Comparison of ENCODE assay signal across 11 mouse cellular contexts in the genomic region with DNA sequence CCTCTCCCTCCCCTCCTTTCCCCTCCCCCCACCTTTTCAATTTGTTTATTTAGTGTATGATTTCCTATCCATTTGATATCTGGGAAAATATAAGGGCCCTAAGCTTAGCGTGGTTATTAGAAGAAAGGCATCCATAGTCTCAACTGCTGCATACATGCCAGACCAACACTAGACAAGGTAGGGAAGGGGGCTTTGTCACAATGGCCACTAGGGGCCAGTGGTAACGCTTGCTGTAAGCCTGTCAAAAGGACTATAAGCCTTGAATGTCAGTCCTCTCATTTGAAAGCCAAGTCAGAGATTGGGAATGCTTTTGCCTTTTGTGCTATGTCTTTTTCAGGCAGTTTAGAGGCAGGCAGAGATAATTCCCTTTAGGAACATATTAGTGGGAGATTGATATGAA. TPM values are rescaled to one million over a fixed set of nuclear protein-coding genes. Genes with fewer than 3 reads are reported as not detected.
DNase-seq lines count a peak whose midpoint lies in the region; ATAC-seq and TF ChIP-seq lines count a peak whose summit lies in the region.
"Had no signal": no experiment of that assay in that cellular context is flagged by ENCODE, and none has a peak within 500 bp of the region (broad histone marks: within the 10 kb centered on the region; RNA-seq: fewer than 3 reads in every experiment).

No protein-coding gene starts in this region.

- no peaks in the 10 kb centered on the region for H3K27me3 ChIP-seq in forebrain, embryonic 15.5 days
- no peaks in the 10 kb centered on the region for H3K27me3 ChIP-seq in midbrain, postnatal 0 days (ENCODE audit: insufficient read depth, low read length)

- no peak for DNase-seq in layer of hippocampus, adult 2 months (ENCODE audit: low spot score in 2 of 2)
- DNase-seq in layer of hippocampus, adult 18-20 months (ENCODE audit: low spot score in 2 of 2), result no peak
- peak; percentile 36 for DNase-seq in ZHBTc4 (ENCODE audit: low read depth, low spot score)
- peak; percentile 64 for DNase-seq in midbrain, postnatal 0 days (ENCODE audit: low spot score)
- no peak for DNase-seq in thymus, adult 18-20 months
- no peak for DNase-seq in gastrocnemius, postnatal 10 days
- DNase-seq: cerebellum, adult 8-10 months had no signal

- no peaks in the 10 kb centered on the region for H3K36me3 ChIP-seq in forebrain, embryonic 15.5 days
- no peaks in the 10 kb centered on the region for H3K36me3 ChIP-seq in midbrain, postnatal 0 days (ENCODE audit: insufficient read depth, low read length)

- peak; percentile 77 for ATAC-seq in forebrain, embryonic 15.5 days (replicated peaks)
- ATAC-seq in midbrain, postnatal 0 days (ENCODE audit: low FRiP score), result peak; percentile 70; the same call in 1 of the 2 replicates
- no peak for ATAC-seq in erythroblast, adult 5-6 weeks (replicated peaks; ENCODE audit: low FRiP score, poor library complexity, severe bottlenecking)

- no peak overlapping the region for H3K4me2 ChIP-seq in forebrain, embryonic 15.5 days (replicated peaks)
- H3K4me2 ChIP-seq in midbrain, postnatal 0 days (ENCODE audit: low read depth, low read length, poor library complexity, severe bottlenecking), result no peak overlapping the region
- H3K4me2 ChIP-seq: heart, embryonic 11.5 days had no signal

- H3K27ac ChIP-seq in layer of hippocampus, adult 2 months, result no peak overlapping the region
- H3K27ac ChIP-seq in forebrain, embryonic 15.5 days (replicated peaks), result no peak overlapping the region
- H3K27ac ChIP-seq in midbrain, postnatal 0 days (ENCODE audit: low read depth, low read length), result no peak overlapping the region

- WGBS in forebrain, embryonic 15.5 days, result 24% methylated on average over 2 of the region's 2 CpGs
- WGBS in midbrain, postnatal 0 days, result 13% methylated on average over 2 of the region's 2 CpGs

- no peaks in the 10 kb centered on the region for H3K9me3 ChIP-seq in forebrain, embryonic 15.5 days
- no peaks in the 10 kb centered on the region for H3K9me3 ChIP-seq in midbrain, postnatal 0 days (ENCODE audit: low read length)

- peak; percentile 73 for TF ChIP-seq CTCF in layer of hippocampus, adult 2 months (conservative IDR thresholded peaks at IDR 0.05)
- peak; percentile 74 for TF ChIP-seq CTCF in midbrain, postnatal 0 days (IDR thresholded peaks at IDR 0.05)

- H3K4me1 ChIP-seq in forebrain, embryonic 15.5 days, result no peaks in the 10 kb centered on the region
- no peaks in the 10 kb centered on the region for H3K4me1 ChIP-seq in midbrain, postnatal 0 days (ENCODE audit: insufficient read depth, low read length)

- H3K4me3 ChIP-seq in layer of hippocampus, adult 2 months, result no peak overlapping the region
- H3K4me3 ChIP-seq in forebrain, embryonic 15.5 days, result no peak overlapping the region
- H3K4me3 ChIP-seq in midbrain, postnatal 0 days (ENCODE audit: low read depth, low read length), result no peak overlapping the region

- H3K9ac ChIP-seq in forebrain, embryonic 15.5 days (replicated peaks), result no peak overlapping the region
- H3K9ac ChIP-seq in midbrain, postnatal 0 days (replicated peaks; ENCODE audit: low read length, poor library complexity, severe bottlenecking), result no peak overlapping the region

RNA-seq across cellular contexts. Expression of gene Otud7a, which starts 59.7 kb away (rescaled TPM):
- 10 to 100 TPM; 71.3 to 72.5 TPM for total RNA-seq in layer of hippocampus, adult 2 months (2021)
- 10 to 100 TPM; 71.5 to 71.8 TPM for total RNA-seq in layer of hippocampus, adult 18-20 months (2021)
- polyA plus RNA-seq in forebrain, embryonic 15.5 days (2015; fragmentation: Nextera tagmentation; extraction: Ambion mirVana), result 2.4 and 3.3 TPM in 2 replicates
- total RNA-seq in midbrain, postnatal 0 days (2014; rRNA removed), result 20.8 and 22.3 TPM in 2 replicates
- 3.2 and 4.2 TPM in 2 replicates for polyA plus RNA-seq in midbrain, postnatal 0 days (2015; fragmentation: Nextera tagmentation; extraction: Ambion mirVana)
- total RNA-seq in erythroblast, adult 5-6 weeks (2015; ENCODE audit: low replicate concordance), result not detected in 2 replicates
- not detected in 2 replicates for total RNA-seq in erythroblast, adult 5-6 weeks (2017; ENCODE audit: low replicate concordance)
- total RNA-seq in gastrocnemius, postnatal 10 days (2021), result under 1 TPM; 0.23 to 0.68 TPM
- total RNA-seq: megakaryocyte, adult 5-6 weeks had no signal

Comparison
In these comparisons a context has a peak if more than half of its experiments do, and no peak if none do; other contexts are left out.
1. DNase-seq: peak in ZHBTc4 (single experiment) and midbrain, postnatal 0 days (single experiment); none in layer of hippocampus, adult 2 months (0 of 2), layer of hippocampus, adult 18-20 months (0 of 2), thymus, adult 18-20 months (0 of 2) and gastrocnemius, postnatal 10 days (single experiment).
2. RNA of gene Otud7a, which starts 59.7 kb away (total RNA-seq): 71.3 to 72.5 TPM in layer of hippocampus, adult 2 months, 71.5 to 71.8 TPM in layer of hippocampus, adult 18-20 months and 20.8 to 22.3 TPM in midbrain, postnatal 0 days; 0.23 to 0.68 TPM in gastrocnemius, postnatal 10 days and not detected in erythroblast, adult 5-6 weeks; every median in the first group is over 10 times any median in the second.